Mouse (Mus musculus) myocyte (in vitro differentiated cells): ENCODE measurements around the gene Hpcal1. TPM values are rescaled to one million over a fixed set of nuclear protein-coding genes. Genes with fewer than 3 reads are reported as not detected.
"Not testable (repeated sequence)": the region's sequence is repeated elsewhere in the genome, so short reads cannot be mapped to it uniquely, and the experiment has no call there.

Experiments used
- H3K27me3 ChIP-seq: one replicate; pipeline ENCODE4 v1.6.1; 2011; ENCODE audit not compliant: control insufficient read depth, insufficient read depth, insufficient read length
- H3K36me3 ChIP-seq: one replicate; pipeline ENCODE4 v1.6.1; 2011; ENCODE audit not compliant: control insufficient read depth, insufficient read depth
- H3K4me2 ChIP-seq: one replicate; pipeline ENCODE4 v1.6.1; 2011; ENCODE audit warnings: low read depth, control low read depth
- H3K4me3 ChIP-seq: one replicate; pipeline ENCODE4 v1.5.1; 2011; ENCODE audit warnings: mild to moderate bottlenecking, control low read depth, moderate library complexity
- H3K79me2 ChIP-seq: one replicate; pipeline ENCODE4 v1.6.1; 2011; ENCODE audit not compliant: control insufficient read depth, insufficient read depth
- H3ac ChIP-seq: one replicate; pipeline ENCODE4 v1.6.1; 2011; ENCODE audit not compliant: control insufficient read depth, insufficient read length
- CEBPB ChIP-seq: IDR thresholded peaks from 2 replicates; pipeline ENCODE4 v1.6.1; 2011; ENCODE audit warnings: mild to moderate bottlenecking, moderate library complexity; ENCODE audit not compliant: poor library complexity, insufficient read depth, severe bottlenecking
- E2F4 ChIP-seq: IDR thresholded peaks from one replicate; pipeline ENCODE4 v1.6.1; 2011; ENCODE audit warnings: mild to moderate bottlenecking, control low read depth, moderate library complexity; ENCODE audit not compliant: insufficient read depth
- MAX ChIP-seq: IDR thresholded peaks from one replicate; pipeline ENCODE4 v1.6.1; 2011; ENCODE audit warnings: low read depth, mild to moderate bottlenecking, control low read depth
- MYOD1 ChIP-seq, 3 experiments: IDR thresholded peaks; one replicate each; pipeline ENCODE4 v1.6.1; 2011; ENCODE audit warnings: control low read depth in 2 of 3, low read depth in 2 of 3, mild to moderate bottlenecking in 2 of 3, moderate library complexity in 1 of 3; ENCODE audit not compliant: insufficient read length in 2 of 3, control insufficient read depth in 1 of 3
- MYOG ChIP-seq, 3 experiments: IDR thresholded peaks; one replicate each; pipeline ENCODE4 v1.6.1; 2011; ENCODE audit warnings: control low read depth in 2 of 3, low read depth in 2 of 3, mild to moderate bottlenecking in 2 of 3; ENCODE audit not compliant: insufficient read length in 2 of 3, control insufficient read depth in 1 of 3, insufficient read depth in 1 of 3
- POLR2A ChIP-seq: IDR thresholded peaks from one replicate; pipeline ENCODE4 v1.6.1; 2011; ENCODE audit warnings: low read depth, mild to moderate bottlenecking, control low read depth, moderate library complexity; ENCODE audit not compliant: insufficient read length
- POLR2AphosphoS2 ChIP-seq: IDR thresholded peaks from one replicate; pipeline ENCODE4 v1.6.1; 2011; ENCODE audit warnings: low read depth, control low read depth; ENCODE audit not compliant: insufficient read length
- REST ChIP-seq: IDR thresholded peaks from one replicate; pipeline ENCODE4 v1.6.1; 2011; ENCODE audit warnings: mild to moderate bottlenecking, control low read depth, moderate library complexity; ENCODE audit not compliant: insufficient read depth, insufficient read length
- SRF ChIP-seq: IDR thresholded peaks from one replicate; pipeline ENCODE4 v1.6.1; 2011; ENCODE audit warnings: low read depth; ENCODE audit not compliant: control insufficient read depth, insufficient read length
- TCF12 ChIP-seq: IDR thresholded peaks from one replicate; pipeline ENCODE4 v1.6.1; 2011; ENCODE audit warnings: mild to moderate bottlenecking, control low read depth; ENCODE audit not compliant: poor library complexity, insufficient read depth, severe bottlenecking
- TCF3 ChIP-seq: IDR thresholded peaks from one replicate; pipeline ENCODE4 v1.6.1; 2011; ENCODE audit warnings: low read depth, control low read depth; ENCODE audit not compliant: insufficient read length
- USF1 ChIP-seq: IDR thresholded peaks from one replicate; pipeline ENCODE4 v1.6.1; 2011; ENCODE audit warnings: low read depth, mild to moderate bottlenecking, control low read depth, moderate library complexity
- polyA plus RNA-seq: library from polyadenylated mRNA; unstranded; fragments of >200 nt; fragmentation: generic; extraction: Trizol; gene quantifications from one replicate; pipeline ENCODE4 v1.2.1, GENCODE M21; 2012; ENCODE audit warnings: missing spikeins

Gene Hpcal1
- polyA plus RNA-seq, 1 experiment, result 89.4 TPM

DNA sequence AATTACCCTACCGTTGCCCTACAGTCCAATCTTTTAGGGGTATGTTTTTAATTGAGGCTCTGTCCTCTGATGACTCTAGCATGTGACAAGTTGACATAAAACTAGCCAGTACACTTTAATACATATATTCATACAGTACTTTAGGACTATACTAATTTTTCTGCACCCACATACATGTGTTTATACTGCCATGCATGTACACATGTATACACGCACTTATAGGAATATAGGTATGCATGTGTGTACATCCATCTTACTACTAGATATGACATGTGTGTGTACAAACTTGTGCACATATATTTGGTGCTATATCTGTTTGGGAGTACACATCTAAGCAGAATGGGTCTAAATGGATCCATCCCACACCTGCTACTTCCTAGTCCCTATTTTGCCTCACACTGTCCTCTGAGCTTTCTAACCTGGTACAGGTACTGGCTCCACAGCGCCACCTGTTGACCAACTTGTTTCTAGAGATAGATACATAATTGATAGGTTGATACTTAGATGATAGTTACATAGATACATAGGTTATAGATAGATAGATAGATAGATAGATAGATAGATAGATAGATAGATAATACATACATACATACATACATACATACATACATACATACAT is 105.1 kb downstream of the Hpcal1 start:
- no peaks in the 10 kb centered on the region for H3K79me2 ChIP-seq
- H3K4me3 ChIP-seq, result no peak overlapping the region
- H3K27me3 ChIP-seq, result no peaks in the 10 kb centered on the region
- H3K4me2 ChIP-seq, result no peak overlapping the region
- no peaks in the 10 kb centered on the region for H3K36me3 ChIP-seq
- no peak overlapping the region for H3ac ChIP-seq
- TF ChIP-seq SRF (no peak), MYOD1 (IDR thresholded peaks at IDR 0.05; ENCODE audit: control insufficient read depth in 1 of 3, insufficient read length in 2 of 3, low read depth in 2 of 3) (no peak), USF1 (no peak), E2F4 (no peak), MAX (no peak), MYOG (IDR thresholded peaks at IDR 0.05; ENCODE audit: control insufficient read depth in 1 of 3, insufficient read depth in 1 of 3, insufficient read length in 2 of 3, low read depth in 2 of 3) (no peak), TCF12 (no peak), POLR2A (no peak), CEBPB (no peak), TCF3 (no peak), REST (no peak), POLR2AphosphoS2 (no peak)

DNA sequence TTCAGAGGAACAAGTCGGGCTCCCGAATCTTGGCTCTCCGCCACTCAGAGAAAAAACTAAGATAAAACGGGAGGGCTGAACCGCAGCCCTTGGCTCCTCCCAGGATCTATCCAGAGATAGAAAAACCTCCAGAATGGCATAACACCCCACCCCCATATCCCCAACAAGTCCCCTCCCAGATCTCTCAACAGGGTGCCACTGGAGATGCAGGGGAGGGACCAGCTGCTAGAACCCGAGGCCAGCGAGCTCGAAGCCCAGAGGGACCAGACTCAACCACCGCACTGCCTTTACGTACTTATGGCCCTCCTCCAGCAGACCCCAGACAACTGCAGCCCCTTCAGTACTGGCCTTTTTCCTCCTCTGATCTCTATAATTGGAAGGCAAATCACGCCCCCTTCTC is 107.6 kb downstream of the Hpcal1 start:
- H3K4me2 ChIP-seq, H3K27me3 ChIP-seq, H3K36me3 ChIP-seq, H3K4me3 ChIP-seq, H3ac ChIP-seq, H3K79me2 ChIP-seq: not testable (repeated sequence)

DNA sequence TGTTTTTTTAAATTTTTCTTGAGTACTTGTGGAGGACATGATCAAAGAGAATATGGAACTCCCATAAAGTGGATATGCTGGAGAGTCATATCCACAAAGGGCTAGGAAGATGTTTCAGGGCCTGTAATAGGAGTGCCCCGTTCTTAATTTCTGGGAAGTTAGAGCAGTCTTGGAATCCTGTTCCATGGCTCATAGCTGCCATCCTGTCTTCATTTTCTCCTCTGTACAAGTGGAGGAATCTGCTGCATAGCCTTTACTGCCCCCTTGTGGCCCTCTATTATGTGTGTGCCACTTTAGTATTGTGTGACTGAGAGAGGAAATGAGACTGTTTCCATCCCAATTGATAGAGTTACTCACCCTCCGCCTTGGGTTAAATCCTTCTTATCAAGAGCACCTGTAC is 117.9 kb downstream of the Hpcal1 start:
- H3K36me3 ChIP-seq, result no peaks in the 10 kb centered on the region
- TF ChIP-seq CEBPB, result no peak
- TF ChIP-seq E2F4, result no peak
- TF ChIP-seq REST, result no peak
- TF ChIP-seq MAX, result no peak
- no peak for TF ChIP-seq POLR2A
- TF ChIP-seq SRF, result no peak
- no peak for TF ChIP-seq TCF12
- no peak for TF ChIP-seq USF1
- no peak for TF ChIP-seq MYOG (IDR thresholded peaks at IDR 0.05; ENCODE audit: control insufficient read depth in 1 of 3, insufficient read depth in 1 of 3, insufficient read length in 2 of 3, low read depth in 2 of 3)
- TF ChIP-seq POLR2AphosphoS2, result no peak
- no peaks in the 10 kb centered on the region for H3K27me3 ChIP-seq
- H3K79me2 ChIP-seq, result no peaks in the 10 kb centered on the region
- no peak overlapping the region for H3ac ChIP-seq
- no peak overlapping the region for H3K4me3 ChIP-seq
- no peak overlapping the region for H3K4me2 ChIP-seq

DNA sequence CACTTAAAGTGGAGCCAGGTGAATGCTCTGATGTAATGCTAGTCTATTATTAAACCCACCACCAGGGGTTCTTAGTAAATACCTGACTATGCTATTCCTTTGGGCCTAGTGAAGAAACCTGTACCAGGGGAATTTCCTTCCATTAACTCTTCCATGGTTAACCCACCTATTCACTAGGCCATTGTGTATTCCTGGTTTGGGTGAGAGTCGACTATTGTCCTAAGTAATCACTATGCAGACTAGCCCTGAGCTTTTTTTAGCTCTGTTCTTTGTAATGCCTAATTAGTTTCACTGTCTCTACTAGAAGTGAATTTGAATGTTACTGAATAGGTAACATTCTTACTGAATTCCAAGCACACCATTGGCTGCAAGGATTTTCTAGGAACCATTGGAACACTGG is 144.6 kb downstream of the Hpcal1 start:
- H3K79me2 ChIP-seq, H3K27me3 ChIP-seq, H3K36me3 ChIP-seq, H3ac ChIP-seq, H3K4me2 ChIP-seq, H3K4me3 ChIP-seq: not testable (repeated sequence)

Other genes with a start within 250 kb of the Hpcal1 start
- 199 TPM for gene Odc1, start 146.1 kb upstream of the Hpcal1 start, polyA plus RNA-seq